Comparison of ENCODE assay signal across 8 mouse cellular contexts in the genomic region with DNA sequence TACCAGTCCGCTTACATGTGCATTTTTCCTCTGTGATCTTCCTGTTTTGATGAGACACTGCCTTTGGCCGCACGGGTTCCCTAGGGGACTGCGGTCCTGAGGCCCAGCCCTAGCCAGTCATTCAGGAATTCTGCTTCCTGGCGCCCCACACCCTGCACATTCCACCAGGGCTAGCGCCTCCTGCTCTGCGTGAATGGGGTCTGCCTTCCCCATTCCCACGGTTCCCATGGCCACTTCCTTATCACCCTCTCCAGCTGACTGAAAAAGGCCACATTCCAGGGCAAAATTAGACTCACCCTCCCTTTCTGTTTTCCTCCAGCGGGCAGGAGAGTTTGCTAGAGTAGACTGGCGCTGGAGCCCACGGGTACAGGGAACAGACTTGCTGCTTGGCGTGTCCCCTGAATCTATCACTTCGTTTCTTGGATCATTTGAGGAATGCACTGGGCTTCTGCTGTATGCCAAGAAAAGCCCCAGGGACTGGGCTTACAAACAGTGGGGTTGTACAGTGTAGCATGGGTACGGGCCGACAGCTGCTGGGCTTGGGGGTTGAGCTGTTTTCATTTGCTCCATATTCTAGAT. TPM values are rescaled to one million over a fixed set of nuclear protein-coding genes. Genes with fewer than 3 reads are reported as not detected.
DNase-seq lines count a peak whose midpoint lies in the region; ATAC-seq and TF ChIP-seq lines count a peak whose summit lies in the region.

No protein-coding gene starts in this region.

- peak; percentile 90 for TF ChIP-seq EP300 in heart, adult 2 months (IDR thresholded peaks at IDR 0.05; ENCODE audit: insufficient read depth, low read depth, low read length)

- H3K4me2 ChIP-seq in lung, embryonic 15.5 days, result peak overlapping the region; percentile 31
- peak overlapping the region; percentile 23; the same call in 1 of the 2 replicates for H3K4me2 ChIP-seq in stomach, embryonic 16.5 days (ENCODE audit: low read depth, low read length)

- TF ChIP-seq CTCF in heart, adult 2 months (IDR thresholded peaks at IDR 0.05), result peak; percentile 29
- TF ChIP-seq CTCF in kidney, adult 2 months (conservative IDR thresholded peaks at IDR 0.05; ENCODE audit: insufficient read depth, insufficient read length, low read depth, low read length), result no peak

- peak; percentile 93 for ATAC-seq in lung, embryonic 15.5 days (ENCODE audit: borderline replicate concordance, extremely low read depth, low FRiP score, low TSS enrichment)
- peak; percentile 82; the same call in 1 of the 2 replicates for ATAC-seq in stomach, embryonic 16.5 days (ENCODE audit: insufficient read depth, low FRiP score)

- intact Hi-C loops in heart, adult 2 months (cut with DNase I), result loop anchor here (1.0 to 5.0 kb wide), 4 partner anchors 11 to 119 kb away; no protein-coding TSS in a partner anchor

- peak overlapping the region; percentile 97 for H3K27ac ChIP-seq in heart, adult 2 months
- H3K27ac ChIP-seq in kidney, adult 2 months (ENCODE audit: insufficient read depth, low read depth, low read length), result peak overlapping the region; percentile 90
- peak overlapping the region; percentile 91 for H3K27ac ChIP-seq in lung, embryonic 15.5 days
- H3K27ac ChIP-seq in stomach, embryonic 16.5 days (ENCODE audit: low read length), result peak overlapping the region; percentile 79

- peak overlapping the region; percentile 60 for H3K9ac ChIP-seq in heart, adult 2 months (ENCODE audit: low read depth, low read length)
- no peak overlapping the region for H3K9ac ChIP-seq in lung, embryonic 15.5 days
- H3K9ac ChIP-seq in stomach, embryonic 16.5 days (ENCODE audit: low read length), result peak overlapping the region; percentile 2; the same call in 1 of the 2 replicates

- peaks cover 4% of the 10 kb centered on the region; the same call in 1 of the 2 replicates for H3K36me3 ChIP-seq in heart, adult 2 months (ENCODE audit: control insufficient read depth, insufficient read depth, low read length)
- no peaks in the 10 kb centered on the region for H3K36me3 ChIP-seq in kidney, adult 2 months (ENCODE audit: control insufficient read depth, insufficient read depth, low read length)
- peaks cover 2% of the 10 kb centered on the region; the same call in 1 of the 2 replicates for H3K36me3 ChIP-seq in lung, embryonic 15.5 days
- no peaks in the 10 kb centered on the region for H3K36me3 ChIP-seq in stomach, embryonic 16.5 days (ENCODE audit: control insufficient read depth, insufficient read depth, low read length)

- peak overlapping the region; percentile 8 for H3K4me3 ChIP-seq in heart, adult 2 months
- H3K4me3 ChIP-seq in kidney, adult 2 months (ENCODE audit: insufficient read depth, low read depth, low read length), result no peak overlapping the region
- H3K4me3 ChIP-seq in lung, embryonic 15.5 days, result no peak overlapping the region; the same call in 1 of the 2 replicates
- H3K4me3 ChIP-seq in stomach, embryonic 16.5 days (replicated peaks; ENCODE audit: low read length), result no peak overlapping the region

- WGBS in heart, adult 2 months, result 6% methylated on average over 15 of the region's 15 CpGs
- 12% methylated on average over 15 of the region's 15 CpGs for WGBS in kidney, adult 2 months
- 11% methylated on average over 15 of the region's 15 CpGs for WGBS in lung, embryonic 15.5 days
- WGBS in stomach, embryonic 16.5 days, result 35% methylated on average over 15 of the region's 15 CpGs

- H3K9me3 ChIP-seq in lung, embryonic 15.5 days, result no peaks in the 10 kb centered on the region
- H3K9me3 ChIP-seq in stomach, embryonic 16.5 days (replicated peaks; ENCODE audit: control insufficient read depth, low read length), result no peaks in the 10 kb centered on the region

- no peaks in the 10 kb centered on the region for H3K27me3 ChIP-seq in heart, adult 2 months (ENCODE audit: control insufficient read depth, insufficient read depth, low read length)
- no peaks in the 10 kb centered on the region for H3K27me3 ChIP-seq in kidney, adult 2 months (replicated peaks; ENCODE audit: control insufficient read depth, insufficient read depth, low read length)
- no peaks in the 10 kb centered on the region for H3K27me3 ChIP-seq in lung, embryonic 15.5 days
- H3K27me3 ChIP-seq in stomach, embryonic 16.5 days (ENCODE audit: control insufficient read depth, insufficient read depth, low read length), result no peaks in the 10 kb centered on the region

- peaks cover 41% of the 10 kb centered on the region for H3K4me1 ChIP-seq in heart, adult 2 months (ENCODE audit: control insufficient read depth, insufficient read depth, low read length)
- peaks cover 40% of the 10 kb centered on the region for H3K4me1 ChIP-seq in kidney, adult 2 months (ENCODE audit: control insufficient read depth, insufficient read depth, low read length)
- H3K4me1 ChIP-seq in lung, embryonic 15.5 days, result peaks cover 41% of the 10 kb centered on the region
- H3K4me1 ChIP-seq in stomach, embryonic 16.5 days (ENCODE audit: control insufficient read depth, insufficient read depth, low read length), result peaks cover 21% of the 10 kb centered on the region

- peak; percentile 97 for DNase-seq in R1 (ENCODE audit: low read depth, low spot score)
- peak; percentile 52 for DNase-seq in embryo, embryonic 10.5 days (ENCODE audit: low spot score)
- DNase-seq in heart, adult 2 months, result peak; percentile 86 to 93
- DNase-seq in kidney, adult 2 months, result peak; percentile 93
- DNase-seq in frontal cortex, postnatal 36 days (ENCODE audit: low spot score in 2 of 2), result no peak
- DNase-seq in cerebellum, postnatal 14 days, result no peak

- peak; percentile 54 for TF ChIP-seq POLR2A in heart, adult 2 months (IDR thresholded peaks at IDR 0.05; ENCODE audit: insufficient read depth, low read depth, low read length)
- no peak for TF ChIP-seq POLR2A in kidney, adult 2 months (IDR thresholded peaks at IDR 0.05; ENCODE audit: low read depth, low read length)

- H3K79me2 ChIP-seq in heart, adult 2 months (replicated peaks; ENCODE audit: control insufficient read depth, insufficient read depth, low read length), result no peaks in the 10 kb centered on the region

RNA-seq across cellular contexts. Expression of gene Dusp1, which starts 22.7 kb away (rescaled TPM):
- 10 to 100 TPM; 61.4 to 71.3 TPM for total RNA-seq in heart, adult 2 months (2021)
- polyA plus RNA-seq in heart, adult 2 months (2012; rRNA removed), result 122 and 171 TPM in 2 replicates
- polyA plus RNA-seq in kidney, adult 2 months (2012; rRNA removed), result 52.4 and 66.1 TPM in 2 replicates
- 23.1 and 25.9 TPM in 2 replicates for polyA plus RNA-seq in lung, embryonic 15.5 days (2015; fragmentation: Nextera tagmentation; extraction: Ambion mirVana)
- polyA plus RNA-seq in stomach, embryonic 16.5 days (2015; fragmentation: Nextera tagmentation; extraction: Ambion mirVana), result 18.3 and 20.4 TPM in 2 replicates

RNA-seq across cellular contexts. Expression of gene Ergic1, which starts 23.4 kb away (rescaled TPM):
- total RNA-seq in heart, adult 2 months (2021), result 10 to 100 TPM; 53.6 to 59.4 TPM
- 64.4 and 84.3 TPM in 2 replicates for polyA plus RNA-seq in heart, adult 2 months (2012; rRNA removed)
- polyA plus RNA-seq in kidney, adult 2 months (2012; rRNA removed), result 131 and 141 TPM in 2 replicates
- polyA plus RNA-seq in lung, embryonic 15.5 days (2015; fragmentation: Nextera tagmentation; extraction: Ambion mirVana), result 97.3 and 102 TPM in 2 replicates
- 111 and 116 TPM in 2 replicates for polyA plus RNA-seq in stomach, embryonic 16.5 days (2015; fragmentation: Nextera tagmentation; extraction: Ambion mirVana)

Comparison
In these comparisons a context has a peak if more than half of its experiments do, and no peak if none do; other contexts are left out.
1. DNase-seq: peak in R1 (single experiment), embryo, embryonic 10.5 days (single experiment), heart, adult 2 months (2 of 2) and kidney, adult 2 months (single experiment); none in frontal cortex, postnatal 36 days (0 of 2) and cerebellum, postnatal 14 days (0 of 2).
2. Peak in every context shown above with its lines, with median percentiles within 50 percentile points of each other: H3K27ac ChIP-seq.